Mouse (Mus musculus) myocyte (in vitro differentiated cells): ENCODE results near the gene Nppb. TPM values are rescaled to one million over a fixed set of nuclear protein-coding genes. Genes with fewer than 3 reads are reported as not detected.

ENCODE experiments used
- H3K27me3 ChIP-seq: one replicate; pipeline ENCODE4 v1.6.1; 2011; ENCODE audit not compliant: control insufficient read depth, insufficient read depth, insufficient read length
- H3K36me3 ChIP-seq: one replicate; pipeline ENCODE4 v1.6.1; 2011; ENCODE audit not compliant: control insufficient read depth, insufficient read depth
- H3K4me2 ChIP-seq: one replicate; pipeline ENCODE4 v1.6.1; 2011; ENCODE audit warnings: low read depth, control low read depth
- H3K4me3 ChIP-seq: one replicate; pipeline ENCODE4 v1.5.1; 2011; ENCODE audit warnings: mild to moderate bottlenecking, control low read depth, moderate library complexity
- H3K79me2 ChIP-seq: one replicate; pipeline ENCODE4 v1.6.1; 2011; ENCODE audit not compliant: control insufficient read depth, insufficient read depth
- H3ac ChIP-seq: one replicate; pipeline ENCODE4 v1.6.1; 2011; ENCODE audit not compliant: control insufficient read depth, insufficient read length
- CEBPB ChIP-seq: IDR thresholded peaks from 2 replicates; pipeline ENCODE4 v1.6.1; 2011; ENCODE audit warnings: mild to moderate bottlenecking, moderate library complexity; ENCODE audit not compliant: poor library complexity, insufficient read depth, severe bottlenecking
- E2F4 ChIP-seq: IDR thresholded peaks from one replicate; pipeline ENCODE4 v1.6.1; 2011; ENCODE audit warnings: mild to moderate bottlenecking, control low read depth, moderate library complexity; ENCODE audit not compliant: insufficient read depth
- MAX ChIP-seq: IDR thresholded peaks from one replicate; pipeline ENCODE4 v1.6.1; 2011; ENCODE audit warnings: low read depth, mild to moderate bottlenecking, control low read depth
- MYOD1 ChIP-seq, 3 experiments: IDR thresholded peaks; one replicate each; pipeline ENCODE4 v1.6.1; 2011; ENCODE audit warnings: control low read depth in 2 of 3, low read depth in 2 of 3, mild to moderate bottlenecking in 2 of 3, moderate library complexity in 1 of 3; ENCODE audit not compliant: insufficient read length in 2 of 3, control insufficient read depth in 1 of 3
- MYOG ChIP-seq, 3 experiments: IDR thresholded peaks; one replicate each; pipeline ENCODE4 v1.6.1; 2011; ENCODE audit warnings: control low read depth in 2 of 3, low read depth in 2 of 3, mild to moderate bottlenecking in 2 of 3; ENCODE audit not compliant: insufficient read length in 2 of 3, control insufficient read depth in 1 of 3, insufficient read depth in 1 of 3
- POLR2A ChIP-seq: IDR thresholded peaks from one replicate; pipeline ENCODE4 v1.6.1; 2011; ENCODE audit warnings: low read depth, mild to moderate bottlenecking, control low read depth, moderate library complexity; ENCODE audit not compliant: insufficient read length
- POLR2AphosphoS2 ChIP-seq: IDR thresholded peaks from one replicate; pipeline ENCODE4 v1.6.1; 2011; ENCODE audit warnings: low read depth, control low read depth; ENCODE audit not compliant: insufficient read length
- REST ChIP-seq: IDR thresholded peaks from one replicate; pipeline ENCODE4 v1.6.1; 2011; ENCODE audit warnings: mild to moderate bottlenecking, control low read depth, moderate library complexity; ENCODE audit not compliant: insufficient read depth, insufficient read length
- SRF ChIP-seq: IDR thresholded peaks from one replicate; pipeline ENCODE4 v1.6.1; 2011; ENCODE audit warnings: low read depth; ENCODE audit not compliant: control insufficient read depth, insufficient read length
- TCF12 ChIP-seq: IDR thresholded peaks from one replicate; pipeline ENCODE4 v1.6.1; 2011; ENCODE audit warnings: mild to moderate bottlenecking, control low read depth; ENCODE audit not compliant: poor library complexity, insufficient read depth, severe bottlenecking
- TCF3 ChIP-seq: IDR thresholded peaks from one replicate; pipeline ENCODE4 v1.6.1; 2011; ENCODE audit warnings: low read depth, control low read depth; ENCODE audit not compliant: insufficient read length
- USF1 ChIP-seq: IDR thresholded peaks from one replicate; pipeline ENCODE4 v1.6.1; 2011; ENCODE audit warnings: low read depth, mild to moderate bottlenecking, control low read depth, moderate library complexity
- polyA plus RNA-seq: library from polyadenylated mRNA; unstranded; fragments of >200 nt; fragmentation: generic; extraction: Trizol; gene quantifications from one replicate; pipeline ENCODE4 v1.2.1, GENCODE M21; 2012; ENCODE audit warnings: missing spikeins

Gene Nppb
- polyA plus RNA-seq, 1 experiment: 0.26 TPM

- H3K4me2 ChIP-seq: no peak overlapping the region
- TF ChIP-seq REST (no peak), POLR2AphosphoS2 (no peak), POLR2A (no peak), MYOD1 (IDR thresholded peaks at IDR 0.05; ENCODE audit: control insufficient read depth in 1 of 3, insufficient read length in 2 of 3, low read depth in 2 of 3) (no peak), MAX (no peak), SRF (no peak), USF1 (no peak), TCF3 (no peak), CEBPB (no peak), TCF12 (no peak), E2F4 (no peak), MYOG (IDR thresholded peaks at IDR 0.05; ENCODE audit: control insufficient read depth in 1 of 3, insufficient read depth in 1 of 3, insufficient read length in 2 of 3, low read depth in 2 of 3) (no peak)
- H3K27me3 ChIP-seq: no peaks in the 10 kb centered on the region
- peaks cover 30% of the 10 kb centered on the region for H3K36me3 ChIP-seq
- no peak overlapping the region for H3ac ChIP-seq
- H3K4me3 ChIP-seq: no peak overlapping the region
- H3K79me2 ChIP-seq: no peaks in the 10 kb centered on the region
Observed at GRCm38 (mm10) chr4:148024003-148024402, 38.4 kb downstream of the Nppb start.

GRCm38 (mm10) chr4:148029297-148029696, 43.7 kb downstream of the Nppb start:
- TF ChIP-seq TCF3 (no peak), TCF12 (no peak), MYOG (IDR thresholded peaks at IDR 0.05; ENCODE audit: control insufficient read depth in 1 of 3, insufficient read depth in 1 of 3, insufficient read length in 2 of 3, low read depth in 2 of 3) (no peak), MYOD1 (IDR thresholded peaks at IDR 0.05; ENCODE audit: control insufficient read depth in 1 of 3, insufficient read length in 2 of 3, low read depth in 2 of 3) (no peak), REST (no peak), E2F4 (no peak), MAX (no peak), SRF (no peak), POLR2AphosphoS2 (no peak)
- Histone ChIP-seq H3K36me3 (peaks cover 15% of the 10 kb centered on the region), H3K4me2 (no peak overlapping the region), H3K27me3 (no peaks in the 10 kb centered on the region), H3K79me2 (no peaks in the 10 kb centered on the region), H3K4me3 (no peak overlapping the region), H3ac (no peak overlapping the region)

GRCm38 (mm10) chr4:148030506-148030905, 44.9 kb downstream of the Nppb start:
- no peak overlapping the region for H3ac ChIP-seq
- no peak overlapping the region for H3K4me2 ChIP-seq
- H3K27me3 ChIP-seq: no peaks in the 10 kb centered on the region
- H3K36me3 ChIP-seq: peaks cover 10% of the 10 kb centered on the region
- no peaks in the 10 kb centered on the region for H3K79me2 ChIP-seq
- H3K4me3 ChIP-seq: no peak overlapping the region
- TF ChIP-seq TCF3: no peak
- no peak for TF ChIP-seq E2F4
- TF ChIP-seq REST: no peak
- TF ChIP-seq POLR2AphosphoS2: no peak
- no peak for TF ChIP-seq MYOD1 (IDR thresholded peaks at IDR 0.05; ENCODE audit: control insufficient read depth in 1 of 3, insufficient read length in 2 of 3, low read depth in 2 of 3)
- no peak for TF ChIP-seq CEBPB
- TF ChIP-seq USF1: no peak
- TF ChIP-seq MYOG (IDR thresholded peaks at IDR 0.05; ENCODE audit: control insufficient read depth in 1 of 3, insufficient read depth in 1 of 3, insufficient read length in 2 of 3, low read depth in 2 of 3): no peak
- TF ChIP-seq MAX: no peak
- TF ChIP-seq SRF: no peak

GRCm38 (mm10) chr4:148033858-148034410, 48.3 kb downstream of the Nppb start:
- Histone ChIP-seq H3K4me2 (no peak overlapping the region), H3K27me3 (no peaks in the 10 kb centered on the region), H3K36me3 (peaks cover 4% of the 10 kb centered on the region), H3K79me2 (peaks cover 16% of the 10 kb centered on the region), H3ac (no peak overlapping the region), H3K4me3 (no peak overlapping the region)
- no peak for TF ChIP-seq SRF
- TF ChIP-seq TCF3: no peak
- no peak for TF ChIP-seq TCF12
- TF ChIP-seq E2F4: no peak
- TF ChIP-seq POLR2AphosphoS2: no peak
- no peak for TF ChIP-seq REST
- no peak for TF ChIP-seq POLR2A
- TF ChIP-seq MYOD1 (IDR thresholded peaks at IDR 0.05; ENCODE audit: control insufficient read depth in 1 of 3, insufficient read length in 2 of 3, low read depth in 2 of 3): no peak
- no peak for TF ChIP-seq MAX
- TF ChIP-seq MYOG (IDR thresholded peaks at IDR 0.05; ENCODE audit: control insufficient read depth in 1 of 3, insufficient read depth in 1 of 3, insufficient read length in 2 of 3, low read depth in 2 of 3): no peak
- TF ChIP-seq CEBPB: no peak
- TF ChIP-seq USF1: no peak

- Histone ChIP-seq H3K27me3 (no peaks in the 10 kb centered on the region), H3ac (no peak overlapping the region), H3K36me3 (no peaks in the 10 kb centered on the region), H3K4me2 (no peak overlapping the region), H3K79me2 (peaks cover 28% of the 10 kb centered on the region), H3K4me3 (no peak overlapping the region)
- TF ChIP-seq POLR2AphosphoS2: no peak
- TF ChIP-seq MYOD1 (IDR thresholded peaks at IDR 0.05; ENCODE audit: control insufficient read depth in 1 of 3, insufficient read length in 2 of 3, low read depth in 2 of 3): no peak
- no peak for TF ChIP-seq POLR2A
- no peak for TF ChIP-seq SRF
- no peak for TF ChIP-seq USF1
- no peak for TF ChIP-seq CEBPB
- TF ChIP-seq TCF12: no peak
Observed at GRCm38 (mm10) chr4:148035440-148035839, 49.9 kb downstream of the Nppb start.
